Mouse (Mus musculus): ENCODE results near the gene Pdcd7. TPM values are rescaled to one million over a fixed set of nuclear protein-coding genes. Genes with fewer than 3 reads are reported as not detected.

Pdcd7 gene
- polyA plus RNA-seq, 1 experiment from 2014 or later, result 9.8 TPM

GRCm38 (mm10) chr9:65386373-65387140 is 40.7 kb downstream of the Pdcd7 start:
- Histone ChIP-seq H3K4me3 (no peak overlapping the region), H3K9ac (no peak overlapping the region), H3K9me3 (no peaks in the 10 kb centered on the region), H3K4me1 (replicated peaks) (peaks cover 7% of the 10 kb centered on the region; the same call in 1 of the 2 replicates), H3K36me3 (no peaks in the 10 kb centered on the region), H3K27ac (replicated peaks) (no peak overlapping the region), H3K4me2 (no peak overlapping the region), H3K27me3 (peaks cover 24% of the 10 kb centered on the region)
- no peak for ATAC-seq (ENCODE audit: low FRiP score, low read depth)
- 34% methylated on average over 8 of the region's 8 CpGs for WGBS

GRCm38 (mm10) chr9:65390752-65391612 is 45.1 kb downstream of the Pdcd7 start:
- no peaks in the 10 kb centered on the region for H3K9me3 ChIP-seq
- peak overlapping the region; percentile 57 for H3K4me2 ChIP-seq
- peak overlapping the region; percentile 39 for H3K4me3 ChIP-seq
- no peak overlapping the region for H3K9ac ChIP-seq
- peak; percentile 54; the same call in 1 of the 2 replicates for ATAC-seq (ENCODE audit: low FRiP score, low read depth)
- H3K4me1 ChIP-seq (replicated peaks), result peaks cover 7% of the 10 kb centered on the region; the same call in 1 of the 2 replicates
- no peaks in the 10 kb centered on the region for H3K36me3 ChIP-seq
- peaks cover 44% of the 10 kb centered on the region for H3K27me3 ChIP-seq
- no peak overlapping the region for H3K27ac ChIP-seq (replicated peaks)
- 17% methylated on average over 91 of the region's 96 CpGs for WGBS

GRCm38 (mm10) chr9:65391613-65391964 is 45.7 kb downstream of the Pdcd7 start, which contains the start of gene Kbtbd13:
TSS of gene Kbtbd13 (minus strand) at chr9:65391652.
- Histone ChIP-seq H3K4me3 (peak within 1 kb of the TSS; percentile 39), H3K27ac (replicated peaks) (no peak within 1 kb of the TSS), H3K9me3 (no peaks in the 10 kb centered on the region), H3K9ac (no peak within 1 kb of the TSS), H3K4me2 (peak within 1 kb of the TSS; percentile 57), H3K4me1 (replicated peaks) (peaks cover 7% of the 10 kb centered on the region; the same call in 1 of the 2 replicates), H3K27me3 (peaks cover 44% of the 10 kb centered on the region), H3K36me3 (no peaks in the 10 kb centered on the region)
- WGBS, result 52% methylated on average over 8 of the region's 8 CpGs
- ATAC-seq (ENCODE audit: low FRiP score, low read depth), result no peak

- no peak overlapping the region for H3K4me2 ChIP-seq
- no peak for ATAC-seq (ENCODE audit: low FRiP score, low read depth)
- no peaks in the 10 kb centered on the region for H3K9me3 ChIP-seq
- H3K4me3 ChIP-seq, result no peak overlapping the region
- no peak overlapping the region for H3K27ac ChIP-seq (replicated peaks)
- no peak overlapping the region for H3K9ac ChIP-seq
- H3K4me1 ChIP-seq (replicated peaks), result peaks cover 7% of the 10 kb centered on the region; the same call in 1 of the 2 replicates
- H3K36me3 ChIP-seq, result no peaks in the 10 kb centered on the region
- 32% methylated on average over 6 of the region's 6 CpGs for WGBS
- peaks cover 44% of the 10 kb centered on the region for H3K27me3 ChIP-seq
Observed at GRCm38 (mm10) chr9:65392638-65393364, 46.9 kb downstream of the Pdcd7 start.

- no peak overlapping the region for H3K4me2 ChIP-seq
- no peak overlapping the region for H3K9ac ChIP-seq
- peaks cover 15% of the 10 kb centered on the region for H3K4me1 ChIP-seq (replicated peaks)
- no peak overlapping the region for H3K4me3 ChIP-seq
- H3K36me3 ChIP-seq, result no peaks in the 10 kb centered on the region
- no peak for ATAC-seq (ENCODE audit: low FRiP score, low read depth)
- peaks cover 44% of the 10 kb centered on the region for H3K27me3 ChIP-seq
- no peak overlapping the region for H3K27ac ChIP-seq (replicated peaks)
- H3K9me3 ChIP-seq, result no peaks in the 10 kb centered on the region
- WGBS, result 53% methylated on average over 2 of the region's 2 CpGs
Observed at GRCm38 (mm10) chr9:65393606-65394005, 47.7 kb downstream of the Pdcd7 start.

GRCm38 (mm10) chr9:65394360-65394759 is 48.5 kb downstream of the Pdcd7 start:
- Histone ChIP-seq H3K4me3 (no peak overlapping the region), H3K4me2 (no peak overlapping the region), H3K27me3 (peaks cover 37% of the 10 kb centered on the region), H3K27ac (replicated peaks) (no peak overlapping the region), H3K9me3 (no peaks in the 10 kb centered on the region), H3K9ac (no peak overlapping the region), H3K36me3 (no peaks in the 10 kb centered on the region), H3K4me1 (replicated peaks) (peaks cover 16% of the 10 kb centered on the region)
- 69% methylated on average over 2 of the region's 2 CpGs for whole genome bisulfite sequencing
- no peak for ATAC-seq (ENCODE audit: low FRiP score, low read depth)

- Histone ChIP-seq H3K9me3 (no peaks in the 10 kb centered on the region), H3K4me1 (replicated peaks) (peaks cover 9% of the 10 kb centered on the region), H3K27me3 (peaks cover 2% of the 10 kb centered on the region; the same call in 1 of the 2 replicates), H3K9ac (peak within 1 kb of the TSS; percentile 54), H3K27ac (replicated peaks) (no peak within 1 kb of the TSS), H3K36me3 (no peaks in the 10 kb centered on the region), H3K4me3 (peak within 1 kb of the TSS; percentile 50), H3K4me2 (peak within 1 kb of the TSS; percentile 90)
- WGBS, result under 1% methylated on average over 24 of the region's 24 CpGs
- ATAC-seq (ENCODE audit: low FRiP score, low read depth), result peak; percentile 81
Observed at GRCm38 (mm10) chr9:65398279-65398678, 52.4 kb downstream of the Pdcd7 start, which contains the start of gene Rasl12. TSS of gene Rasl12 (plus strand) at chr9:65398506.

GRCm38 (mm10) chr9:65399934-65400333 is 54.0 kb downstream of the Pdcd7 start:
- 93% methylated on average over 6 of the region's 6 CpGs for WGBS
- ATAC-seq (ENCODE audit: low FRiP score, low read depth), result no peak
- Histone ChIP-seq H3K4me2 (no peak overlapping the region), H3K4me1 (replicated peaks) (peaks cover 12% of the 10 kb centered on the region), H3K27me3 (no peaks in the 10 kb centered on the region), H3K4me3 (no peak overlapping the region), H3K27ac (replicated peaks) (no peak overlapping the region), H3K36me3 (no peaks in the 10 kb centered on the region), H3K9me3 (no peaks in the 10 kb centered on the region), H3K9ac (no peak overlapping the region)

- H3K27me3 ChIP-seq, result no peaks in the 10 kb centered on the region
- H3K9ac ChIP-seq, result no peak overlapping the region
- H3K4me2 ChIP-seq, result no peak overlapping the region
- no peak for ATAC-seq (ENCODE audit: low FRiP score, low read depth)
- peaks cover 3% of the 10 kb centered on the region; the same call in 1 of the 2 replicates for H3K4me1 ChIP-seq (replicated peaks)
- H3K27ac ChIP-seq (replicated peaks), result no peak overlapping the region
- WGBS, result 71% methylated on average over 15 of the region's 15 CpGs
- H3K9me3 ChIP-seq, result no peaks in the 10 kb centered on the region
- no peak overlapping the region for H3K4me3 ChIP-seq
- no peaks in the 10 kb centered on the region for H3K36me3 ChIP-seq
Observed at GRCm38 (mm10) chr9:65404331-65405183, 58.7 kb downstream of the Pdcd7 start.

- Histone ChIP-seq H3K9me3 (no peaks in the 10 kb centered on the region), H3K4me2 (no peak overlapping the region)
- 82% methylated on average over 2 of the region's 2 CpGs for WGBS
Observed at GRCm38 (mm10) chr9:65405184-65405449, 59.2 kb downstream of the Pdcd7 start.

GRCm38 (mm10) chr9:65407327-65407726 is 61.4 kb downstream of the Pdcd7 start:
- no peaks in the 10 kb centered on the region for H3K9me3 ChIP-seq
- ATAC-seq (ENCODE audit: low FRiP score, low read depth), result no peak
- H3K4me1 ChIP-seq (replicated peaks), result peaks cover 3% of the 10 kb centered on the region; the same call in 1 of the 2 replicates
- H3K4me3 ChIP-seq, result no peak overlapping the region
- WGBS, result 76% methylated on average over 5 of the region's 5 CpGs
- H3K27ac ChIP-seq (replicated peaks), result no peak overlapping the region
- H3K4me2 ChIP-seq, result no peak overlapping the region
- H3K9ac ChIP-seq, result no peak overlapping the region
- H3K36me3 ChIP-seq, result no peaks in the 10 kb centered on the region
- H3K27me3 ChIP-seq, result no peaks in the 10 kb centered on the region

More at GRCm38 (mm10) chr9:65405184-65405449, 59.2 kb downstream of the Pdcd7 start:
- no peaks in the 10 kb centered on the region for H3K27me3 ChIP-seq
- no peak overlapping the region for H3K4me3 ChIP-seq
- no peaks in the 10 kb centered on the region for H3K36me3 ChIP-seq
- H3K4me1 ChIP-seq (replicated peaks), result peaks cover 3% of the 10 kb centered on the region; the same call in 1 of the 2 replicates
- no peak overlapping the region for H3K9ac ChIP-seq
- no peak for ATAC-seq (ENCODE audit: low FRiP score, low read depth)
- H3K27ac ChIP-seq (replicated peaks), result no peak overlapping the region

All from hindbrain, embryonic 15.5 days (tissue).